Comparison of ENCODE assay signal across 8 mouse cellular contexts in genomic region chr4:109657851-109658500, GRCm38 (mm10). TPM values are rescaled to one million over a fixed set of nuclear protein-coding genes. Genes with fewer than 3 reads are reported as not detected.
DNase-seq lines count a peak whose midpoint lies in the region; ATAC-seq and TF ChIP-seq lines count a peak whose summit lies in the region.

No protein-coding gene starts in this region.

- H3K9ac ChIP-seq in liver, embryonic 14.5 days (replicated peaks): no peak overlapping the region

- H3K27me3 ChIP-seq in liver, embryonic 14.5 days (ENCODE audit: control insufficient read depth, insufficient read depth, low read length): peaks cover 74% of the 10 kb centered on the region
- 0 out of 2 replicates have a peak, but pooled peaks cover 4% of the 10 kb centered on the region for H3K27me3 ChIP-seq in small intestine, adult 2 months (ENCODE audit: control insufficient read depth, insufficient read depth, low read length)

- TF ChIP-seq EP300 in liver, embryonic 14.5 days (IDR thresholded peaks at IDR 0.05; ENCODE audit: low read depth): no peak

- H3K4me1 ChIP-seq in liver, embryonic 14.5 days (replicated peaks; ENCODE audit: control insufficient read depth in 2 of 2, insufficient read depth in 2 of 2, low read length in 1 of 2): no peaks in the 10 kb centered on the region
- 0 out of 2 replicates have a peak, but pooled peaks cover 2% of the 10 kb centered on the region for H3K4me1 ChIP-seq in small intestine, adult 2 months (ENCODE audit: control insufficient read depth, insufficient read depth, insufficient read length, low read length)

- ATAC-seq in granulocyte monocyte progenitor cell, adult 5-6 weeks (replicated peaks; ENCODE audit: poor library complexity, severe bottlenecking): 0 out of 2 replicates have a peak, but pooled peaks have one; percentile 11
- no peak for ATAC-seq in liver, embryonic 14.5 days (ENCODE audit: insufficient read depth)

- H3K4me3 ChIP-seq in liver, embryonic 14.5 days (ENCODE audit: insufficient read depth in 1 of 2, low read depth in 2 of 2, low read length in 2 of 2): peak overlapping the region in 1 of 2 experiments; percentile 34; a peak in 2 of 4 replicates
- peak overlapping the region; percentile 79 for H3K4me3 ChIP-seq in small intestine, adult 2 months (ENCODE audit: low read depth, low read length)

- H3K9me3 ChIP-seq in liver, embryonic 14.5 days (ENCODE audit: control insufficient read depth, low read length): no peaks in the 10 kb centered on the region

- WGBS in liver, embryonic 14.5 days (ENCODE audit: insufficient replicate concordance): 4% methylated on average over 20 of the region's 20 CpGs
- 14% methylated on average over 20 of the region's 20 CpGs for WGBS in small intestine, adult 2 months

- peaks cover 5% of the 10 kb centered on the region for H3K36me3 ChIP-seq in liver, embryonic 14.5 days (replicated peaks; ENCODE audit: control insufficient read depth, insufficient read depth, low read depth)
- H3K36me3 ChIP-seq in small intestine, adult 2 months (ENCODE audit: control insufficient read depth, insufficient read depth, low read length): peaks cover 2% of the 10 kb centered on the region; the same call in 1 of the 2 replicates

- H3K4me2 ChIP-seq in liver, embryonic 14.5 days (ENCODE audit: low read depth): peak overlapping the region; percentile 44

- peak; percentile 7 to 13 for DNase-seq in kidney, postnatal 4 days
- DNase-seq in kidney, postnatal 25 days: no peak
- peak; percentile 50 for DNase-seq in ZHBTc4 (ENCODE audit: low read depth, low spot score)
- no peak for DNase-seq in liver, embryonic 14.5 days (ENCODE audit: low read depth in 3 of 3, low spot score in 3 of 3)
- no peak for DNase-seq in cerebellum, adult 11 months
- no peak for DNase-seq in ovary, adult 18-20 months (ENCODE audit: low spot score)

- TF ChIP-seq CTCF in liver, embryonic 14.5 days (IDR thresholded peaks at IDR 0.05; ENCODE audit: low read depth): no peak
- no peak for TF ChIP-seq CTCF in small intestine, adult 2 months (IDR thresholded peaks at IDR 0.05; ENCODE audit: extremely low read depth, insufficient read length, insufficient replicate concordance, low read depth, low read length)

- no peak overlapping the region for H3K27ac ChIP-seq in liver, embryonic 14.5 days
- H3K27ac ChIP-seq in small intestine, adult 2 months (ENCODE audit: insufficient read depth, low read depth, low read length): no peak overlapping the region

- no peak for TF ChIP-seq POLR2A in small intestine, adult 2 months (IDR thresholded peaks at IDR 0.05; ENCODE audit: low read depth, low read length)

RNA-seq across cellular contexts. Expression of gene Cdkn2c, which starts 9.0 kb away (rescaled TPM):
- 10.3 and 22.3 TPM in 2 replicates for total RNA-seq in granulocyte monocyte progenitor cell, adult 5-6 weeks (2014; fragmentation: Nextera tagmentation)
- total RNA-seq in granulocyte monocyte progenitor cell, adult 5-6 weeks (2017): 29.0 and 33.7 TPM in 2 replicates
- polyA plus RNA-seq in liver, embryonic 14.5 days (2012; rRNA removed): 10.2 and 15.1 TPM in 2 replicates
- polyA plus RNA-seq in liver, embryonic 14.5 days (2014; fragmentation: Nextera tagmentation; extraction: Ambion mirVana): 13.6 and 14.9 TPM in 2 replicates
- polyA plus RNA-seq in small intestine, adult 2 months (2012; rRNA removed): 3.9 and 6.0 TPM in 2 replicates

RNA-seq across cellular contexts. Expression of gene Faf1, which starts 18.4 kb away (rescaled TPM):
- 25.5 and 31.8 TPM in 2 replicates for total RNA-seq in granulocyte monocyte progenitor cell, adult 5-6 weeks (2014; fragmentation: Nextera tagmentation)
- total RNA-seq in granulocyte monocyte progenitor cell, adult 5-6 weeks (2017): 44.7 and 57.4 TPM in 2 replicates
- 4.1 and 7.3 TPM in 2 replicates for polyA plus RNA-seq in liver, embryonic 14.5 days (2012; rRNA removed)
- polyA plus RNA-seq in liver, embryonic 14.5 days (2014; fragmentation: Nextera tagmentation; extraction: Ambion mirVana): 16.6 and 19.2 TPM in 2 replicates
- 4.3 and 7.4 TPM in 2 replicates for polyA plus RNA-seq in small intestine, adult 2 months (2012; rRNA removed)

Comparison
In these comparisons a context has a peak if more than half of its experiments do, and no peak if none do; other contexts are left out.
1. DNase-seq: peak in kidney, postnatal 4 days (2 of 2) and ZHBTc4 (single experiment); none in kidney, postnatal 25 days (0 of 2), liver, embryonic 14.5 days (0 of 3), cerebellum, adult 11 months (single experiment) and ovary, adult 18-20 months (single experiment).